Mouse (Mus musculus): ENCODE data around the gene Rab40b. TPM values are rescaled to one million over a fixed set of nuclear protein-coding genes. Genes with fewer than 3 reads are reported as not detected.

The Rab40b gene
- total and polyA plus RNA-seq, 3 experiments, result not detected

- Histone ChIP-seq H3K27ac (ENCODE audit: insufficient read depth, low read depth) (no peak overlapping the region), H3K79me2 (replicated peaks; ENCODE audit: control insufficient read depth, extremely low read depth, insufficient read depth, poor library complexity, severe bottlenecking) (no peaks in the 10 kb centered on the region), H3K9ac (ENCODE audit: insufficient read depth, low read depth) (no peak overlapping the region), H3K4me2 (ENCODE audit: insufficient read depth, low read depth, poor library complexity, severe bottlenecking) (no peak overlapping the region), H3K9me3 (replicated peaks; ENCODE audit: low read length) (no peaks in the 10 kb centered on the region), H3K36me3 (replicated peaks in 1 of 2; ENCODE audit: control insufficient read depth in 1 of 2, insufficient read depth in 1 of 2, low read length in 1 of 2) (no peaks in the 10 kb centered on the region), H3K4me3 (replicated peaks in 1 of 3; ENCODE audit: low read depth in 2 of 3, low read length in 2 of 3, poor library complexity in 1 of 3) (no peak overlapping the region), H3K27me3 (replicated peaks) (no peaks in the 10 kb centered on the region), H3K4me1 (ENCODE audit: control insufficient read depth in 1 of 2, insufficient read depth in 2 of 2) (peaks cover 2 to 16% of the 10 kb centered on the region in 2 experiments)
- TF ChIP-seq ZKSCAN1 (IDR thresholded peaks at IDR 0.05; ENCODE audit: borderline replicate concordance, low read depth, low read length), result no peak
- no peak for TF ChIP-seq ETS1 (conservative IDR thresholded peaks at IDR 0.05; ENCODE audit: low read depth, low read length)
- no peak for TF ChIP-seq NRF1 (IDR thresholded peaks at IDR 0.05; ENCODE audit: low read depth, low read length)
- TF ChIP-seq E2F4 (IDR thresholded peaks at IDR 0.05; ENCODE audit: insufficient replicate concordance, low read depth, low read length), result no peak
- no peak for TF ChIP-seq CHD2 (IDR thresholded peaks at IDR 0.05; ENCODE audit: low read length)
- no peak for TF ChIP-seq BHLHE40 (IDR thresholded peaks at IDR 0.05; ENCODE audit: low read depth, low read length)
- no peak for TF ChIP-seq EP300 (IDR thresholded peaks at IDR 0.05; ENCODE audit: low read length)
- TF ChIP-seq POLR2AphosphoS2 (IDR thresholded peaks at IDR 0.05; ENCODE audit: low read depth, low read length), result no peak
- no peak for TF ChIP-seq PAX5 (IDR thresholded peaks at IDR 0.05; ENCODE audit: low read length)
- no peak for TF ChIP-seq MYC (IDR thresholded peaks at IDR 0.05; ENCODE audit: low read depth, low read length)
- no peak for TF ChIP-seq POLR2A (IDR thresholded peaks at IDR 0.05; ENCODE audit: low read depth, low read length)
- no peak for TF ChIP-seq RAD21 (IDR thresholded peaks at IDR 0.05; ENCODE audit: low read depth, low read length)
- no peak for TF ChIP-seq NELFE (IDR thresholded peaks at IDR 0.05; ENCODE audit: low read depth, low read length)
- no peak for TF ChIP-seq ZMIZ1 (IDR thresholded peaks at IDR 0.05; ENCODE audit: low read depth, low read length)
- no peak for TF ChIP-seq CHD1 (IDR thresholded peaks at IDR 0.05; ENCODE audit: low read depth, low read length)
- TF ChIP-seq MAZ (IDR thresholded peaks at IDR 0.05; ENCODE audit: low read depth, low read length), result no peak
- no peak for TF ChIP-seq MAX (IDR thresholded peaks at IDR 0.05; ENCODE audit: low read length)
- TF ChIP-seq ZNF384 (IDR thresholded peaks at IDR 0.05; ENCODE audit: low read depth, low read length), result no peak
- TF ChIP-seq HCFC1 (IDR thresholded peaks at IDR 0.05; ENCODE audit: low read depth, low read length), result no peak
- TF ChIP-seq USF1 (IDR thresholded peaks at IDR 0.05; ENCODE audit: low read depth, low read length), result no peak
- in situ Hi-C loops (cut with MboI; ENCODE audit: low pct_ligation_motif_present, low pct_unique_long_range_greater_than_20kb, low sequenced_read_pairs) (no loop called here), dilution Hi-C loops (cut with MboI; ENCODE audit: extremely low pct_ligation_motif_present, extremely low pct_unique_long_range_greater_than_20kb, low sequenced_read_pairs) (no loop called here)
- no peak for DNase-seq (ENCODE audit: extremely low read depth)
Measured at GRCm38 (mm10) chr11:121417971-121418370, 29.9 kb upstream of the Rab40b start.

- H3K79me2 ChIP-seq (replicated peaks; ENCODE audit: control insufficient read depth, extremely low read depth, insufficient read depth, poor library complexity, severe bottlenecking), result no peaks in the 10 kb centered on the region
- in situ Hi-C loops (cut with MboI; ENCODE audit: low pct_ligation_motif_present, low pct_unique_long_range_greater_than_20kb, low sequenced_read_pairs), result no loop called here
- no peak overlapping the region for H3K27ac ChIP-seq (ENCODE audit: insufficient read depth, low read depth)
- H3K9ac ChIP-seq (ENCODE audit: insufficient read depth, low read depth), result no peak overlapping the region
- H3K27me3 ChIP-seq (replicated peaks), result no peaks in the 10 kb centered on the region
- H3K9me3 ChIP-seq (replicated peaks; ENCODE audit: low read length), result no peaks in the 10 kb centered on the region
- H3K36me3 ChIP-seq (replicated peaks in 1 of 2; ENCODE audit: control insufficient read depth in 1 of 2, insufficient read depth in 1 of 2, low read length in 1 of 2), result no peaks in the 10 kb centered on the region
- TF ChIP-seq ZKSCAN1 (IDR thresholded peaks at IDR 0.05; ENCODE audit: borderline replicate concordance, low read depth, low read length), result no peak
- no peak for TF ChIP-seq GABPA (IDR thresholded peaks at IDR 0.05; ENCODE audit: insufficient replicate concordance, low read depth, low read length)
- TF ChIP-seq KAT2A (IDR thresholded peaks at IDR 0.05; ENCODE audit: insufficient replicate concordance, low read length), result no peak
- TF ChIP-seq UBTF (IDR thresholded peaks at IDR 0.05; ENCODE audit: low read depth, low read length), result no peak
- TF ChIP-seq NRF1 (IDR thresholded peaks at IDR 0.05; ENCODE audit: low read depth, low read length), result no peak
- TF ChIP-seq ELF1 (IDR thresholded peaks at IDR 0.05; ENCODE audit: low read depth, low read length), result no peak
- no peak for TF ChIP-seq USF1 (IDR thresholded peaks at IDR 0.05; ENCODE audit: low read depth, low read length)
- no peak for TF ChIP-seq SMC3 (IDR thresholded peaks at IDR 0.05; ENCODE audit: low read depth, low read length)
- no peak for TF ChIP-seq BHLHE40 (IDR thresholded peaks at IDR 0.05; ENCODE audit: low read depth, low read length)
- TF ChIP-seq ZC3H11A (IDR thresholded peaks at IDR 0.05; ENCODE audit: low read depth, low read length), result no peak
- TF ChIP-seq CTCF (conservative IDR thresholded peaks at IDR 0.05 in 1 of 2, IDR thresholded peaks at IDR 0.05 in 1 of 2; ENCODE audit: low read depth in 2 of 2, low read length in 2 of 2), result no peak
- no peak for TF ChIP-seq JUN (IDR thresholded peaks at IDR 0.05; ENCODE audit: insufficient read depth, low read depth, low read length)
- no peak for TF ChIP-seq JUND (conservative IDR thresholded peaks at IDR 0.05; ENCODE audit: low read depth, low read length)
- no peak for TF ChIP-seq MAFK (IDR thresholded peaks at IDR 0.05; ENCODE audit: insufficient replicate concordance, low read length)
- no peak for TF ChIP-seq POLR2AphosphoS2 (IDR thresholded peaks at IDR 0.05; ENCODE audit: low read depth, low read length)
- dilution Hi-C loops (cut with MboI; ENCODE audit: extremely low pct_ligation_motif_present, extremely low pct_unique_long_range_greater_than_20kb, low sequenced_read_pairs), result no loop called here
- DNase-seq (ENCODE audit: extremely low read depth), result no peak
- no peak overlapping the region for H3K4me3 ChIP-seq (replicated peaks in 1 of 3; ENCODE audit: low read depth in 2 of 3, low read length in 2 of 3, poor library complexity in 1 of 3)
- H3K4me2 ChIP-seq (ENCODE audit: insufficient read depth, low read depth, poor library complexity, severe bottlenecking), result no peak overlapping the region
- H3K4me1 ChIP-seq (ENCODE audit: control insufficient read depth in 1 of 2, insufficient read depth in 2 of 2), result peaks cover 0 to 1% of the 10 kb centered on the region in 2 experiments; a peak in 3 of 4 replicates
Measured at GRCm38 (mm10) chr11:121415351-121415750, 27.3 kb upstream of the Rab40b start.
